Mouse (Mus musculus) cerebellum, adult 2 months (tissue): ENCODE results near the gene Nme1. TPM values are rescaled to one million over a fixed set of nuclear protein-coding genes. Genes with fewer than 3 reads are reported as not detected.

ENCODE experiments used
- DNase-seq, 2 experiments: peaks; one replicate each; pipeline ENCODE4 v3.0.0; 2021
- H3K27ac ChIP-seq: fragments of 200-500 bp; 2 replicates; pipeline ENCODE4 v1.5.1; 2012; ENCODE audit warnings: low read length, control low read depth, inconsistent platforms; ENCODE audit not compliant: insufficient read depth
- H3K27me3 ChIP-seq: fragments of 200-500 bp; 2 replicates; pipeline ENCODE4 v1.6.1; 2012; ENCODE audit warnings: inconsistent platforms, mild to moderate bottlenecking, low read length, moderate library complexity; ENCODE audit not compliant: control insufficient read depth, insufficient read depth
- H3K4me1 ChIP-seq: fragments of 200-500 bp; 2 replicates; pipeline ENCODE4 v1.6.1; 2011; ENCODE audit warnings: low read length; ENCODE audit not compliant: control insufficient read depth, insufficient read depth
- H3K4me3 ChIP-seq: fragments of 200-500 bp; replicated peaks from 2 replicates; pipeline ENCODE3; 2011; ENCODE audit warnings: mild to moderate bottlenecking, low read depth, low read length, control low read depth; ENCODE audit not compliant: insufficient read depth
- CTCF ChIP-seq: fragments of 200-500 bp; IDR thresholded peaks from 2 replicates; pipeline ENCODE4 v1.5.1; 2011; ENCODE audit warnings: low read depth, mild to moderate bottlenecking, control low read depth, low read length, moderate library complexity, borderline replicate concordance; ENCODE audit not compliant: insufficient read depth
- POLR2A ChIP-seq: fragments of 200-500 bp; IDR thresholded peaks from 2 replicates; pipeline ENCODE4 v1.6.1; 2011; ENCODE audit warnings: low read length, control low read depth, borderline replicate concordance; ENCODE audit not compliant: insufficient read depth
- WGBS: fragments of 180-500 bp; shearing (Covaris S2); methylation state at CpG from one replicate; pipeline ENCODE4 v1.1.7; 2018; 5-methylcytosine and 5-hydroxymethylcytosine counted together
- polyA plus RNA-seq: library from polyadenylated mRNA; depleted of rRNA; stranded (reverse); fragments of >200 nt; gene quantifications from 2 replicates; pipeline ENCODE4 v1.2.3, GENCODE M21; 2012

The Nme1 gene
- polyA plus RNA-seq, 1 experiment = 198 TPM

GRCm38 (mm10) chr11:93957746-93958145 is 10.6 kb downstream of the Nme1 start:
- no peak overlapping the region for H3K4me3 ChIP-seq
- no peak overlapping the region for H3K27ac ChIP-seq
- 83% methylated on average over 4 of the region's 4 CpGs for WGBS
- peaks cover 3% of the 10 kb centered on the region; the same call in 1 of the 2 replicates for H3K4me1 ChIP-seq
- no peaks in the 10 kb centered on the region for H3K27me3 ChIP-seq
- TF ChIP-seq POLR2A (no peak), CTCF (no peak)
- DNase-seq = no peak

- Histone ChIP-seq H3K27ac (no peak overlapping the region), H3K4me3 (no peak overlapping the region), H3K4me1 (peaks cover 3% of the 10 kb centered on the region; the same call in 1 of the 2 replicates), H3K27me3 (no peaks in the 10 kb centered on the region)
- peak in 1 of 2 experiments; percentile 16 for DNase-seq
- no peak for TF ChIP-seq CTCF
- TF ChIP-seq POLR2A = no peak
- 79% methylated on average over 2 of the region's 2 CpGs for whole genome bisulfite sequencing
Observed at GRCm38 (mm10) chr11:93957031-93957555, 11.2 kb downstream of the Nme1 start.

- WGBS = under 1% methylated on average over 6 of the region's 6 CpGs
- Histone ChIP-seq H3K4me3 (peak within 1 kb of the TSS; percentile 62), H3K27ac (peak within 1 kb of the TSS; percentile 29; the same call in 1 of the 2 replicates), H3K27me3 (no peaks in the 10 kb centered on the region), H3K4me1 (peaks cover 3% of the 10 kb centered on the region; the same call in 1 of the 2 replicates)
- DNase-seq = peak in 1 of 2 experiments; percentile 30
- TF ChIP-seq CTCF (no peak), POLR2A (no peak)
Observed at GRCm38 (mm10) chr11:93956159-93956558, 12.2 kb downstream of the Nme1 start, which contains the start of gene Nme2. Gene Nme2 (minus strand): TSS chr11:93956259.

GRCm38 (mm10) chr11:93955256-93956150 is 12.8 kb downstream of the Nme1 start:
- peak; percentile 83 to 84 for DNase-seq
- peaks cover 3% of the 10 kb centered on the region; the same call in 1 of the 2 replicates for H3K4me1 ChIP-seq
- under 1% methylated on average over 67 of the region's 67 CpGs for WGBS
- H3K4me3 ChIP-seq = peak overlapping the region; percentile 62
- no peaks in the 10 kb centered on the region for H3K27me3 ChIP-seq
- TF ChIP-seq POLR2A = peak; percentile 55; the same call in 1 of the 2 replicates
- TF ChIP-seq CTCF = no peak
- H3K27ac ChIP-seq = peak overlapping the region; percentile 29; the same call in 1 of the 2 replicates

GRCm38 (mm10) chr11:93954738-93955255 is 13.5 kb downstream of the Nme1 start:
- H3K4me1 ChIP-seq = peaks cover 3% of the 10 kb centered on the region; the same call in 1 of the 2 replicates
- no peak for DNase-seq
- TF ChIP-seq POLR2A (no peak), CTCF (no peak)
- H3K27me3 ChIP-seq = no peaks in the 10 kb centered on the region
- no peak overlapping the region for H3K27ac ChIP-seq
- WGBS = 38% methylated on average over 13 of the region's 13 CpGs
- peak overlapping the region; percentile 62 for H3K4me3 ChIP-seq

GRCm38 (mm10) chr11:93952376-93952775 is 15.9 kb downstream of the Nme1 start:
- Histone ChIP-seq H3K4me1 (peaks cover 3% of the 10 kb centered on the region; the same call in 1 of the 2 replicates), H3K4me3 (no peak overlapping the region), H3K27ac (no peak overlapping the region), H3K27me3 (no peaks in the 10 kb centered on the region)
- 86% methylated on average over 5 of the region's 5 CpGs for WGBS
- no peak for DNase-seq
- TF ChIP-seq POLR2A (no peak), CTCF (no peak)

GRCm38 (mm10) chr11:93950045-93950444 is 18.3 kb downstream of the Nme1 start:
- TF ChIP-seq POLR2A = no peak
- TF ChIP-seq CTCF = no peak
- H3K4me3 ChIP-seq = no peak overlapping the region
- no peak for DNase-seq
- H3K27ac ChIP-seq = no peak overlapping the region
- peaks cover 2% of the 10 kb centered on the region; the same call in 1 of the 2 replicates for H3K4me1 ChIP-seq
- WGBS = 90% methylated on average over 1 of the region's 1 CpGs
- no peaks in the 10 kb centered on the region for H3K27me3 ChIP-seq
